Mouse (Mus musculus): Measurements from ENCODE around the gene Mms19.

Gene Mms19

DNA sequence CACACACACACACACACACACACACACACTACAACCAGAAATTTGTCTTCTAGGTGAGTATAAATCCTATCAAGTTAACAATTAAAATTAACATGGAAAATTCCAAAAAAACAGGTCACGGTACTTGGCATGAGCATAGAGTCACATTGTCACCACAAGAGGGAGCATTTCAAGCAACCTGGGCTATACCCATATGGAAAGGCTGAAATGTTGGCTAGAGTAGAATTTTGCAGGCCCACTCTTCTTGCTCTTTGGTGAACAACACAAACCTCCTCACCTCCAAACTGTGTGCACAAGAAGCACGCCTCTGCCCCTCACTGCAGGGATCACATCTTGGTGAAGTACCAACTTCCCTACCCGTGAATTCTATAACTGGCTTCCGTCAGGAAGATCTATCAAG, 82.1 kb downstream of the Mms19 start:
- peak; percentile 50 for DNase-seq (ENCODE audit: low spot score)

GRCm38 (mm10) chr19:41896319-41896711, 84.6 kb downstream of the Mms19 start:
- no peak for DNase-seq (ENCODE audit: low spot score)

DNA sequence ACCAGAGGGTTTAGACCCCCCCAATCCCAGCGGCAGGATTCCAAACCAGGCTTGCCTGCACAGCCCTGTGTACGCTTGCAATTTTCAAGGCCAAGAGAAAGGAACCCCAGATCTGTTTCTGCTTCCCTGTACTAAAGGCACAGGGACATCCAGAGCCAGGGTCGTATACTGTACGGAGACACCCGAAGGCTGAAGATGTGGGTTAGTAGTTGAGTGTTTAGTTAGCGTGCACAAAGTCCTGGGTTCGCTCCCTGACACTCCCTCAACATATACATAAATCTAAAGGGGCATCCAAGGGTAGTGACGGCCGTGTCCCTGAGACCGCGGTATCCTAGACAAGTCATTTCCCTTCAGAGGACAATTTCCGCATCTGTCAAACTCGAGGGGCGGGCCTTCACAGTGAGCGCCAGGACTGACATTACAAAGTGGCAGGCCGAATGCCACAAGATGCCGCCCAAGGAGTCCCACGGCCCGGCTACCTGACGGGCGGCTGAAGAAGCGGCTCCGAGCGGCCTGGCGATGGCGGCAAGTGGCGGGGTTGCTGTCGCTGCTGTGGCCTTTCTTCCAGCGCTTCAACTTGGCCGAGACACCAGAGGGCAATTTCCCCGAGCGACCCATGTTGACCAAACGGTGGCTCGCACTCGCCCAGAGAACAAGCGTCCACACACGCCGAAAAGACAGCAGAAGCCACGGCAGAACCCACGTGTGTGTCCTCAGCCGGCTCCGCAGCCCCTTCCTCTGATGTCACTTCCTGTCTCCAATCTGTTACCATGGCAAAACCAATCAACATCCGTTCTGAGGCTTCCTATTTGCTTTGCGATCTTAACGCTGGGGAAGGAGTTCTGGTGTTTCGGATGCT, 85.3 kb downstream of the Mms19 start, which contains the start of gene Rrp12:
Rrp12 (minus strand) TSS at position 714 of the 859 bp plus-strand sequence.
- peak; percentile 94 for DNase-seq (ENCODE audit: low spot score)

DNA sequence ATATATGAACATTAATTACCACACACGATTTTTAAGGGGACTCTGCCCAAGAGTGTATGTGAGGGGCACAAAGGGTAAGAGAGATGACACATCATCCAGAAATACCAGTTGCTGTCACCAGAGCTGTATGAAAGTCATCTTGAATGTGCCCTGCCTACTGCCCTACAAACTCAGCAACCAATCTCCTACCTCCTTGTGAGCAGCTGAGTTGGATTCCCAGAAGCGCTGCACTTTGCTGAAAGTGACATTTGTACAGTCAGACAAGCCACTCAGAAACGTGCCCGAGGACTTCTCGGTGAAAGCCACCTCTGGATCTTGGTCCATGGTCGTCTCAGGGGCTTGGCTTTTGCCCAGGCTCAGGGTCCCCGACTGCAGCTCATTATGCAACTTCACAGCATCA, 86.0 kb downstream of the Mms19 start:
- DNase-seq (ENCODE audit: low spot score) = no peak

All from lung, postnatal 25 days (tissue).